Mouse (Mus musculus) mouse trophoblast stem cell (cell line): ENCODE results near the gene Ccdc185.

ENCODE experiments used
- in situ Hi-C, 2 experiments: fragments of 300-500 bp; cut with MseI, MboI; formaldehyde crosslinking; loops; 2 replicates in 1 of 2; 3 replicates in 1 of 2; pipeline ENCODE4 v1.15.1; 2025

The Ccdc185 gene

GRCm38 (mm10) chr1:182747834-182748233, 1.1 kb downstream of the Ccdc185 start:
- in situ Hi-C loops = no loop called here

- in situ Hi-C loops = no loop called here
Measured at GRCm38 (mm10) chr1:182747081-182747480, 1.9 kb downstream of the Ccdc185 start.

GRCm38 (mm10) chr1:182735891-182736290, 13.1 kb downstream of the Ccdc185 start:
- in situ Hi-C loops = no loop called here

GRCm38 (mm10) chr1:182732695-182733094, 16.3 kb downstream of the Ccdc185 start:
- in situ Hi-C loops = no loop called here

GRCm38 (mm10) chr1:182729002-182729401, 20.0 kb downstream of the Ccdc185 start:
- in situ Hi-C loops = no loop called here

- in situ Hi-C loops = no loop called here
Measured at GRCm38 (mm10) chr1:182727541-182727940, 21.4 kb downstream of the Ccdc185 start.

GRCm38 (mm10) chr1:182714236-182714935, 34.6 kb downstream of the Ccdc185 start:
- in situ Hi-C loops = no loop called here

GRCm38 (mm10) chr1:182711360-182711933, 37.5 kb downstream of the Ccdc185 start:
- in situ Hi-C loops = no loop called here

- in situ Hi-C loops = no loop called here
Measured at GRCm38 (mm10) chr1:182707459-182707858, 41.5 kb downstream of the Ccdc185 start.

GRCm38 (mm10) chr1:182704882-182705281, 44.1 kb downstream of the Ccdc185 start:
- in situ Hi-C loops = no loop called here

GRCm38 (mm10) chr1:182699392-182700347, 49.3 kb downstream of the Ccdc185 start:
- in situ Hi-C loops = no loop called here
